Mouse (Mus musculus): Measurements from ENCODE around the gene Chsy1. TPM values are rescaled to one million over a fixed set of nuclear protein-coding genes. Genes with fewer than 3 reads are reported as not detected.

Gene Chsy1
- polyA plus RNA-seq, 1 experiment from 2014 or later, result 11.4 TPM

GRCm38 (mm10) chr7:66131776-66132421 lies 22.6 kb downstream of the Chsy1 start:
- Histone ChIP-seq H3K27ac (ENCODE audit: low read length) (no peak overlapping the region), H3K9ac (replicated peaks; ENCODE audit: low read depth, low read length) (no peak overlapping the region), H3K36me3 (ENCODE audit: control insufficient read depth, insufficient read depth) (no peaks in the 10 kb centered on the region; the same call in none of the 2 replicates), H3K9me3 (ENCODE audit: control insufficient read depth, low read length) (no peaks in the 10 kb centered on the region), H3K4me1 (replicated peaks; ENCODE audit: control insufficient read depth, insufficient read depth, low read length) (peaks cover 18% of the 10 kb centered on the region), H3K4me2 (ENCODE audit: low read length) (no peak overlapping the region), H3K4me3 (replicated peaks; ENCODE audit: low read length) (no peak overlapping the region), H3K27me3 (replicated peaks; ENCODE audit: control insufficient read depth, insufficient read depth, low read length) (no peaks in the 10 kb centered on the region)
- 95% methylated on average over 4 of the region's 4 CpGs for WGBS
- ATAC-seq, result no peak

- WGBS, result 91% methylated on average over 3 of the region's 3 CpGs
- Histone ChIP-seq H3K27me3 (replicated peaks; ENCODE audit: control insufficient read depth, insufficient read depth, low read length) (no peaks in the 10 kb centered on the region), H3K27ac (ENCODE audit: low read length) (no peak overlapping the region), H3K4me1 (replicated peaks; ENCODE audit: control insufficient read depth, insufficient read depth, low read length) (peaks cover 31% of the 10 kb centered on the region), H3K9ac (replicated peaks; ENCODE audit: low read depth, low read length) (no peak overlapping the region), H3K36me3 (ENCODE audit: control insufficient read depth, insufficient read depth) (no peaks in the 10 kb centered on the region; the same call in none of the 2 replicates), H3K4me2 (ENCODE audit: low read length) (no peak overlapping the region), H3K4me3 (replicated peaks; ENCODE audit: low read length) (no peak overlapping the region), H3K9me3 (ENCODE audit: control insufficient read depth, low read length) (no peaks in the 10 kb centered on the region)
- ATAC-seq, result no peak
Observed at GRCm38 (mm10) chr7:66134154-66134553, 24.8 kb downstream of the Chsy1 start.

GRCm38 (mm10) chr7:66135644-66136043 lies 26.3 kb downstream of the Chsy1 start:
- no peaks in the 10 kb centered on the region for H3K9me3 ChIP-seq (ENCODE audit: control insufficient read depth, low read length)
- H3K9ac ChIP-seq (replicated peaks; ENCODE audit: low read depth, low read length), result no peak overlapping the region
- H3K27me3 ChIP-seq (replicated peaks; ENCODE audit: control insufficient read depth, insufficient read depth, low read length), result no peaks in the 10 kb centered on the region
- H3K27ac ChIP-seq (ENCODE audit: low read length), result no peak overlapping the region
- 79% methylated on average over 3 of the region's 3 CpGs for WGBS
- no peak overlapping the region for H3K4me2 ChIP-seq (ENCODE audit: low read length)
- no peak overlapping the region for H3K4me3 ChIP-seq (replicated peaks; ENCODE audit: low read length)
- H3K4me1 ChIP-seq (replicated peaks; ENCODE audit: control insufficient read depth, insufficient read depth, low read length), result peaks cover 43% of the 10 kb centered on the region
- no peaks in the 10 kb centered on the region; the same call in 1 of the 2 replicates for H3K36me3 ChIP-seq (ENCODE audit: control insufficient read depth, insufficient read depth)
- no peak for ATAC-seq

- Histone ChIP-seq H3K27ac (ENCODE audit: low read length) (0 out of 2 replicates have a peak overlapping the region, but pooled peaks have one; percentile 10), H3K9ac (replicated peaks; ENCODE audit: low read depth, low read length) (no peak overlapping the region), H3K36me3 (ENCODE audit: control insufficient read depth, insufficient read depth) (no peaks in the 10 kb centered on the region; the same call in 1 of the 2 replicates), H3K4me2 (ENCODE audit: low read length) (no peak overlapping the region), H3K9me3 (ENCODE audit: control insufficient read depth, low read length) (no peaks in the 10 kb centered on the region), H3K4me3 (replicated peaks; ENCODE audit: low read length) (no peak overlapping the region), H3K27me3 (replicated peaks; ENCODE audit: control insufficient read depth, insufficient read depth, low read length) (no peaks in the 10 kb centered on the region), H3K4me1 (replicated peaks; ENCODE audit: control insufficient read depth, insufficient read depth, low read length) (peaks cover 49% of the 10 kb centered on the region)
- 0 out of 2 replicates have a peak, but pooled peaks have one; percentile 13 for ATAC-seq
Observed at GRCm38 (mm10) chr7:66136187-66136586, 26.9 kb downstream of the Chsy1 start.

- Histone ChIP-seq H3K4me2 (ENCODE audit: low read length) (no peak overlapping the region), H3K4me3 (replicated peaks; ENCODE audit: low read length) (no peak overlapping the region), H3K36me3 (ENCODE audit: control insufficient read depth, insufficient read depth) (no peaks in the 10 kb centered on the region), H3K9me3 (ENCODE audit: control insufficient read depth, low read length) (no peaks in the 10 kb centered on the region), H3K27me3 (replicated peaks; ENCODE audit: control insufficient read depth, insufficient read depth, low read length) (no peaks in the 10 kb centered on the region), H3K27ac (ENCODE audit: low read length) (no peak overlapping the region), H3K4me1 (replicated peaks; ENCODE audit: control insufficient read depth, insufficient read depth, low read length) (peaks cover 54% of the 10 kb centered on the region), H3K9ac (replicated peaks; ENCODE audit: low read depth, low read length) (no peak overlapping the region)
- 94% methylated on average over 4 of the region's 4 CpGs for WGBS
- ATAC-seq, result no peak
Observed at GRCm38 (mm10) chr7:66137309-66137708, 28.0 kb downstream of the Chsy1 start.

GRCm38 (mm10) chr7:66138301-66138700 lies 29.0 kb downstream of the Chsy1 start:
- Histone ChIP-seq H3K9ac (replicated peaks; ENCODE audit: low read depth, low read length) (no peak overlapping the region), H3K27ac (ENCODE audit: low read length) (no peak overlapping the region), H3K4me3 (replicated peaks; ENCODE audit: low read length) (no peak overlapping the region), H3K9me3 (ENCODE audit: control insufficient read depth, low read length) (no peaks in the 10 kb centered on the region), H3K36me3 (ENCODE audit: control insufficient read depth, insufficient read depth) (no peaks in the 10 kb centered on the region), H3K4me2 (ENCODE audit: low read length) (no peak overlapping the region), H3K27me3 (replicated peaks; ENCODE audit: control insufficient read depth, insufficient read depth, low read length) (no peaks in the 10 kb centered on the region), H3K4me1 (replicated peaks; ENCODE audit: control insufficient read depth, insufficient read depth, low read length) (peaks cover 60% of the 10 kb centered on the region)
- ATAC-seq, result peak; percentile 48
- WGBS, result 11% methylated on average over 4 of the region's 4 CpGs

GRCm38 (mm10) chr7:66138878-66139277 lies 29.6 kb downstream of the Chsy1 start:
- H3K9me3 ChIP-seq (ENCODE audit: control insufficient read depth, low read length), result no peaks in the 10 kb centered on the region
- H3K4me2 ChIP-seq (ENCODE audit: low read length), result no peak overlapping the region
- H3K27me3 ChIP-seq (replicated peaks; ENCODE audit: control insufficient read depth, insufficient read depth, low read length), result no peaks in the 10 kb centered on the region
- no peak overlapping the region for H3K4me3 ChIP-seq (replicated peaks; ENCODE audit: low read length)
- WGBS, result 92% methylated on average over 5 of the region's 5 CpGs
- no peak for ATAC-seq
- no peak overlapping the region for H3K27ac ChIP-seq (ENCODE audit: low read length)
- no peaks in the 10 kb centered on the region for H3K36me3 ChIP-seq (ENCODE audit: control insufficient read depth, insufficient read depth)
- no peak overlapping the region for H3K9ac ChIP-seq (replicated peaks; ENCODE audit: low read depth, low read length)
- peaks cover 60% of the 10 kb centered on the region for H3K4me1 ChIP-seq (replicated peaks; ENCODE audit: control insufficient read depth, insufficient read depth, low read length)

GRCm38 (mm10) chr7:66140095-66140494 lies 30.8 kb downstream of the Chsy1 start:
- H3K9ac ChIP-seq (replicated peaks; ENCODE audit: low read depth, low read length), result no peak overlapping the region
- H3K27me3 ChIP-seq (replicated peaks; ENCODE audit: control insufficient read depth, insufficient read depth, low read length), result no peaks in the 10 kb centered on the region
- H3K4me3 ChIP-seq (replicated peaks; ENCODE audit: low read length), result no peak overlapping the region
- no peak overlapping the region for H3K27ac ChIP-seq (ENCODE audit: low read length)
- H3K36me3 ChIP-seq (ENCODE audit: control insufficient read depth, insufficient read depth), result no peaks in the 10 kb centered on the region
- 53% methylated on average over 3 of the region's 3 CpGs for WGBS
- no peak for ATAC-seq
- no peaks in the 10 kb centered on the region for H3K9me3 ChIP-seq (ENCODE audit: control insufficient read depth, low read length)
- H3K4me2 ChIP-seq (ENCODE audit: low read length), result no peak overlapping the region
- peaks cover 54% of the 10 kb centered on the region for H3K4me1 ChIP-seq (replicated peaks; ENCODE audit: control insufficient read depth, insufficient read depth, low read length)

- H3K4me1 ChIP-seq (replicated peaks; ENCODE audit: control insufficient read depth, insufficient read depth, low read length), result peaks cover 47% of the 10 kb centered on the region
Observed at GRCm38 (mm10) chr7:66140923-66141570, 31.7 kb downstream of the Chsy1 start.

More at GRCm38 (mm10) chr7:66140923-66141570, 31.7 kb downstream of the Chsy1 start:
- Histone ChIP-seq H3K4me3 (replicated peaks; ENCODE audit: low read length) (no peak overlapping the region), H3K27ac (ENCODE audit: low read length) (0 out of 2 replicates have a peak overlapping the region, but pooled peaks have one; percentile 8), H3K27me3 (replicated peaks; ENCODE audit: control insufficient read depth, insufficient read depth, low read length) (no peaks in the 10 kb centered on the region), H3K9me3 (ENCODE audit: control insufficient read depth, low read length) (no peaks in the 10 kb centered on the region), H3K36me3 (ENCODE audit: control insufficient read depth, insufficient read depth) (no peaks in the 10 kb centered on the region), H3K4me2 (ENCODE audit: low read length) (no peak overlapping the region), H3K9ac (replicated peaks; ENCODE audit: low read depth, low read length) (no peak overlapping the region)
- WGBS, result 12% methylated on average over 4 of the region's 4 CpGs
- peak; percentile 77 for ATAC-seq
